Mouse (Mus musculus): ENCODE measurements around the gene Dhdds. TPM values are rescaled to one million over a fixed set of nuclear protein-coding genes. Genes with fewer than 3 reads are reported as not detected.
"Not testable (repeated sequence)": the region's sequence is repeated elsewhere in the genome, so short reads cannot be mapped to it uniquely, and the experiment has no call there.

Gene Dhdds
- total and polyA plus RNA-seq, 3 experiments = 21.6 to 28.8 (median 28.3) TPM

GRCm38 (mm10) chr4:133994697-133995096 is 6.0 kb downstream of the Dhdds start:
- intact Hi-C loops (cut with DNase I) = no loop called here
- no peak overlapping the region for H3K9ac ChIP-seq (ENCODE audit: low read depth, low read length)
- H3K4me3 ChIP-seq = no peak overlapping the region
- no peaks in the 10 kb centered on the region for H3K27me3 ChIP-seq (ENCODE audit: control insufficient read depth, insufficient read depth, low read length)
- H3K79me2 ChIP-seq (replicated peaks; ENCODE audit: control insufficient read depth, insufficient read depth, low read length) = no peaks in the 10 kb centered on the region
- TF ChIP-seq CTCF (IDR thresholded peaks at IDR 0.05) (no peak), POLR2A (IDR thresholded peaks at IDR 0.05; ENCODE audit: insufficient read depth, low read depth, low read length) (no peak), EP300 (IDR thresholded peaks at IDR 0.05; ENCODE audit: insufficient read depth, low read depth, low read length) (no peak)
- 90% methylated on average over 8 of the region's 8 CpGs for WGBS
- no peak for DNase-seq
- no peaks in the 10 kb centered on the region for H3K36me3 ChIP-seq (ENCODE audit: control insufficient read depth, insufficient read depth, low read length)
- H3K4me1 ChIP-seq (ENCODE audit: control insufficient read depth, insufficient read depth, low read length) = no peaks in the 10 kb centered on the region
- no peak overlapping the region for H3K27ac ChIP-seq

DNA sequence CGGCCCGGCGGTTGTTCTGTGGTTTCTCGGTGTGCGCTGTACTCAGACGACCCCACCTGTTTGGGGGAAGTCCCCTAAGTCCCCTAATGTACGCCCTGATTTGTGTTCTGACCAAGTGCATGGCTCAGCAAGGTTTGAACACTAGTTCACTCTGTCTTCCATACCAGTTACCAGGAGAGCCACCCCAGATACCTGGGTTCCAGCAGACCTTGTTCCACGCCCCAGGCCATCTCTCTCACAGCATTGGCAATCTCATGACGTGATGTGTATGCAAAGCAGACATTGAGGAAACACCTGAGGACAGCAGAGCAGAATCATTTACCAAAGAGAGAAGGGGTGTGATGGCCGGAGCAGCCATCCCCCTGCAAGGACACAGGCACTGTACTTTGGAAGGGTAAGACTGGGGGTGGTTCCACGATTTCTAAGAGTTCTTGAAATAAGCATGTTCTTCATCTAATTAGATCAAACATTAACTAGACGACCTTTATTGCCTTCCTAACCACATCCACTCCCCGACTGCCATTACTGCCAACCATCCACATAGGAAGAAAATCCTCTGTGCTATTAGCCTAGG is 9.5 kb downstream of the Dhdds start:
- Histone ChIP-seq H3K36me3 (ENCODE audit: control insufficient read depth, insufficient read depth, low read length) (no peaks in the 10 kb centered on the region), H3K27me3 (ENCODE audit: control insufficient read depth, insufficient read depth, low read length) (no peaks in the 10 kb centered on the region), H3K9ac (ENCODE audit: low read depth, low read length) (no peak overlapping the region), H3K4me1 (ENCODE audit: control insufficient read depth, insufficient read depth, low read length) (no peaks in the 10 kb centered on the region), H3K4me3 (no peak overlapping the region), H3K27ac (no peak overlapping the region), H3K79me2 (replicated peaks; ENCODE audit: control insufficient read depth, insufficient read depth, low read length) (no peaks in the 10 kb centered on the region)
- intact Hi-C loops (cut with DNase I) = no loop called here
- TF ChIP-seq CTCF (IDR thresholded peaks at IDR 0.05) (no peak), POLR2A (IDR thresholded peaks at IDR 0.05; ENCODE audit: insufficient read depth, low read depth, low read length) (no peak), EP300 (IDR thresholded peaks at IDR 0.05; ENCODE audit: insufficient read depth, low read depth, low read length) (no peak)
- 91% methylated on average over 13 of the region's 13 CpGs for WGBS
- no peak for DNase-seq

DNA sequence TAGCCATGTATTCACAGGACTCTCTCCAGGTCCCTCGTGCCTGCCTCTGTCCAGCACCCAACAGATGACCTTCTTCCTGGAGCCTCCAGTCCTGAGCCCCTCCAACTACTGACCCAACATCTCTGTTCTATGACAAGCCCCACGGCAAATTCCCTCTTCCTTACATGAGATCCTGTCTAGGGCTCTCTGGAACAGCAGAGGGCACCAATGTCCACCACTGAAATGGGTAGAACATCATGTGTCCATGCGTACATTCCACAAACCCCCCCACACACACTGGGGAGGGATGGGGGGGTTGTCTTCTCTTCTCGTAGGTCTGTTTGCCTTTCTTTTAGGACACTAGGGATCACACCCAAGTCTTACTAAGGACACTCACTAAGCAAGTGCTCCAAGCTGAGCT is 10.7 kb downstream of the Dhdds start:
- H3K36me3 ChIP-seq (ENCODE audit: control insufficient read depth, insufficient read depth, low read length) = no peaks in the 10 kb centered on the region
- no peaks in the 10 kb centered on the region for H3K4me1 ChIP-seq (ENCODE audit: control insufficient read depth, insufficient read depth, low read length)
- no peak for DNase-seq
- no peaks in the 10 kb centered on the region for H3K79me2 ChIP-seq (replicated peaks; ENCODE audit: control insufficient read depth, insufficient read depth, low read length)
- 62% methylated on average over 4 of the region's 4 CpGs for WGBS
- no peak overlapping the region for H3K9ac ChIP-seq (ENCODE audit: low read depth, low read length)
- TF ChIP-seq CTCF (IDR thresholded peaks at IDR 0.05) = peak; percentile 28; the same call in 1 of the 2 replicates
- TF ChIP-seq EP300 (IDR thresholded peaks at IDR 0.05; ENCODE audit: insufficient read depth, low read depth, low read length) = no peak
- H3K27me3 ChIP-seq (ENCODE audit: control insufficient read depth, insufficient read depth, low read length) = no peaks in the 10 kb centered on the region
- H3K27ac ChIP-seq = no peak overlapping the region
- no peak overlapping the region for H3K4me3 ChIP-seq
- intact Hi-C loops (cut with DNase I) = no loop called here

- H3K4me3 ChIP-seq; intact Hi-C loops (cut with DNase I); H3K27ac ChIP-seq; H3K36me3 ChIP-seq (ENCODE audit: control insufficient read depth, insufficient read depth, low read length); H3K9ac ChIP-seq (ENCODE audit: low read depth, low read length); H3K4me1 ChIP-seq (ENCODE audit: control insufficient read depth, insufficient read depth, low read length); H3K79me2 ChIP-seq (replicated peaks; ENCODE audit: control insufficient read depth, insufficient read depth, low read length); DNase-seq; H3K27me3 ChIP-seq (ENCODE audit: control insufficient read depth, insufficient read depth, low read length): not testable (repeated sequence)
- 89% methylated on average over 8 of the region's 8 CpGs for WGBS
Observed at GRCm38 (mm10) chr4:133988289-133988688, 12.4 kb downstream of the Dhdds start.

- H3K27ac ChIP-seq = no peak overlapping the region
- H3K27me3 ChIP-seq (ENCODE audit: control insufficient read depth, insufficient read depth, low read length) = no peaks in the 10 kb centered on the region
- intact Hi-C loops (cut with DNase I) = no loop called here
- TF ChIP-seq POLR2A (IDR thresholded peaks at IDR 0.05; ENCODE audit: insufficient read depth, low read depth, low read length) (no peak), CTCF (IDR thresholded peaks at IDR 0.05) (no peak), EP300 (IDR thresholded peaks at IDR 0.05; ENCODE audit: insufficient read depth, low read depth, low read length) (no peak)
- H3K4me1 ChIP-seq (ENCODE audit: control insufficient read depth, insufficient read depth, low read length) = peaks cover 1% of the 10 kb centered on the region; the same call in 1 of the 2 replicates
- WGBS = 92% methylated on average over 13 of the region's 13 CpGs
- no peaks in the 10 kb centered on the region for H3K79me2 ChIP-seq (replicated peaks; ENCODE audit: control insufficient read depth, insufficient read depth, low read length)
- H3K36me3 ChIP-seq (ENCODE audit: control insufficient read depth, insufficient read depth, low read length) = 0 out of 2 replicates have a peak, but pooled peaks cover 2% of the 10 kb centered on the region
- H3K4me3 ChIP-seq = no peak overlapping the region
- DNase-seq = no peak
- H3K9ac ChIP-seq (ENCODE audit: low read depth, low read length) = no peak overlapping the region
Observed at GRCm38 (mm10) chr4:133982936-133983335, 17.8 kb downstream of the Dhdds start.

DNA sequence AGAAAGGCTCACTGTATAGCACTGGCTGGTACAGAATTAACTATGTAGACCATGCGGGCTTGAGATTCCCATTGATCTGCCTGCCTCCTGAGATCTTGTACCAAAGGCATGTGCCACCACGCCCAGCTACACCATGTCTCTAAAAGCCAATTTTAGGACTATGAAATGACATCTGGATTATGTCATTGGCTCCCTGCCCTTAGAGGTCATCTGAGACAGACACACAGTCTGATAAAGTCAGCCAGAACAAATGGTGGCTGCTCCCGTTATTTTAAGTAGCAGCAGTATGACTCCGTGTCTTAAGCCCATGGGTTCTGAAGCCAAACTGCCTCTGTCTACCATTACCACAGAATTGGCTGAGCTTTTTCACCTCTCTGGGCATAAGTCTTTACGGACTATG is 20.2 kb downstream of the Dhdds start:
- H3K79me2 ChIP-seq (replicated peaks; ENCODE audit: control insufficient read depth, insufficient read depth, low read length) = no peaks in the 10 kb centered on the region
- H3K27me3 ChIP-seq (ENCODE audit: control insufficient read depth, insufficient read depth, low read length) = no peaks in the 10 kb centered on the region
- H3K4me1 ChIP-seq (ENCODE audit: control insufficient read depth, insufficient read depth, low read length) = peaks cover 1% of the 10 kb centered on the region; the same call in 1 of the 2 replicates
- H3K4me3 ChIP-seq = no peak overlapping the region
- no peak overlapping the region for H3K9ac ChIP-seq (ENCODE audit: low read depth, low read length)
- intact Hi-C loops (cut with DNase I) = no loop called here
- 0 out of 2 replicates have a peak, but pooled peaks cover 2% of the 10 kb centered on the region for H3K36me3 ChIP-seq (ENCODE audit: control insufficient read depth, insufficient read depth, low read length)
- 41% methylated on average over 5 of the region's 5 CpGs for WGBS
- peak in 1 of 2 experiments; percentile 38 for DNase-seq
- no peak for TF ChIP-seq POLR2A (IDR thresholded peaks at IDR 0.05; ENCODE audit: insufficient read depth, low read depth, low read length)
- 0 out of 2 replicates have a peak, but pooled peaks have one; percentile 33 for TF ChIP-seq EP300 (IDR thresholded peaks at IDR 0.05; ENCODE audit: insufficient read depth, low read depth, low read length)
- peak overlapping the region; percentile 67 for H3K27ac ChIP-seq
